ENCODE assay signal across 9 mouse cellular contexts in the genomic region with DNA sequence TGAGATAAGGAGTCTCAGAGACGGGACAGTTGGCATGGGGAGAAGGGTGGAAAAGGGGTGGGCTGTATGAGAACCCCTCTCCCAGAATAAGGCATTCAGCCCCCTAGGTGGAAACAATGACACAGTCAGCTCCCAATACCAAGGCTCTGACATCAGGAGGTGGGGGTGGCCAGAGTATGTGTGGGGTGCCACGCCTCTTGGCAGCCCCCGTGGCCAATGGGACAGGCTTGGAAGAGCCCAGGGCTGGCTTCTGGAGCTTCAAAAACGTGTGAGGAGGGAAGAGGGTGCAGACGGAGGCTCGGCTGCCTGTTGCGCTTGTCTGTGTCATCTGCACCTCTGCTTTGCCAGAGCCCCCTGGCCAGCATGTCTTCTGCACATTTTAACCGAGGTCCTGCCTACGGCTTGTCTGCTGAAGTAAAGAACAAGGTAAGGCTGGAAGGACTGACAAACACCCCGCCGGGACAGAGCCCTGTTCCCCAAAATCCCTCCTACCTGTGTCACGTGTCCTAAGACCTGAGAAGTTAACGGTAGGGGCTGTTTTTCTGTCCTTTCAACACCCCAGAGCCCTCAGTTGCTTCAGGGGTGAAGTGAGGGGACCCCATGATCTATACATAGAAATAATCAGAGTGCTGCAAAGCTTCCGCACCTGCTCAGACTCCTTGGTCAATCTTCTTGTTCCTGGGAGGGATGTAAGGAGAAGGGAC. TPM values are rescaled to one million over a fixed set of nuclear protein-coding genes. Genes with fewer than 3 reads are reported as not detected.
DNase-seq lines count a peak whose midpoint lies in the region; ATAC-seq lines count a peak whose summit lies in the region.
"Had no signal": no experiment of that assay in that cellular context is flagged by ENCODE, and none has a peak within 500 bp of the region (broad histone marks: within the 10 kb centered on the region; RNA-seq: fewer than 3 reads in every experiment).

A gene (plus strand): TSS at position 224 of the 704 bp plus-strand sequence.

- no peaks in the 10 kb centered on the region for H3K36me3 ChIP-seq in hindbrain, embryonic 13.5 days
- H3K36me3 ChIP-seq in hindbrain, embryonic 10.5 days, result no peaks in the 10 kb centered on the region
- H3K36me3 ChIP-seq in heart, embryonic 11.5 days (ENCODE audit: control insufficient read depth, insufficient read depth, low read length), result 0 out of 2 replicates have a peak, but pooled peaks cover 2% of the 10 kb centered on the region
- H3K36me3 ChIP-seq in limb, embryonic 15.5 days, result no peaks in the 10 kb centered on the region

- H3K27me3 ChIP-seq in hindbrain, embryonic 13.5 days, result peaks cover 59% of the 10 kb centered on the region
- peaks cover 63% of the 10 kb centered on the region for H3K27me3 ChIP-seq in hindbrain, embryonic 10.5 days (ENCODE audit: insufficient read depth, poor library complexity, severe bottlenecking)
- peaks cover 9% of the 10 kb centered on the region; the same call in 1 of the 2 replicates for H3K27me3 ChIP-seq in heart, embryonic 11.5 days (ENCODE audit: control insufficient read depth, insufficient read depth, low read length)
- H3K27me3 ChIP-seq in limb, embryonic 15.5 days, result peaks cover 49% of the 10 kb centered on the region

- H3K9me3 ChIP-seq in hindbrain, embryonic 13.5 days, result no peaks in the 10 kb centered on the region
- no peaks in the 10 kb centered on the region for H3K9me3 ChIP-seq in hindbrain, embryonic 10.5 days
- no peaks in the 10 kb centered on the region for H3K9me3 ChIP-seq in heart, embryonic 11.5 days (replicated peaks; ENCODE audit: control insufficient read depth, low read length)
- no peaks in the 10 kb centered on the region for H3K9me3 ChIP-seq in limb, embryonic 15.5 days
- H3K9me3 ChIP-seq: forebrain, embryonic 13.5 days had no signal

- H3K4me2 ChIP-seq in hindbrain, embryonic 13.5 days, result no peak within 1 kb of the TSS
- peak within 1 kb of the TSS; percentile 65 for H3K4me2 ChIP-seq in heart, embryonic 11.5 days
- peak within 1 kb of the TSS; percentile 22; the same call in 1 of the 2 replicates for H3K4me2 ChIP-seq in limb, embryonic 15.5 days
- H3K4me2 ChIP-seq: forebrain, embryonic 13.5 days had no signal

- no peak for DNase-seq in hindbrain, embryonic 10.5 days (ENCODE audit: low spot score)
- DNase-seq in NIH3T3 (ENCODE audit: low read depth), result peak; percentile 67
- DNase-seq in right cerebral cortex, adult 2 months (ENCODE audit: low spot score in 2 of 2), result no peak
- DNase-seq in right cerebral cortex, postnatal 36 days (ENCODE audit: low spot score in 2 of 2), result no peak

- peaks cover 9% of the 10 kb centered on the region for H3K4me1 ChIP-seq in hindbrain, embryonic 13.5 days (replicated peaks)
- peaks cover 17% of the 10 kb centered on the region for H3K4me1 ChIP-seq in hindbrain, embryonic 10.5 days (replicated peaks)
- peaks cover 11% of the 10 kb centered on the region; the same call in 1 of the 2 replicates for H3K4me1 ChIP-seq in heart, embryonic 11.5 days (ENCODE audit: control insufficient read depth, insufficient read depth, low read length)
- H3K4me1 ChIP-seq in limb, embryonic 15.5 days, result peaks cover 20% of the 10 kb centered on the region

- peak within 1 kb of the TSS; percentile 29; the same call in 1 of the 2 replicates for H3K9ac ChIP-seq in hindbrain, embryonic 13.5 days
- H3K9ac ChIP-seq in heart, embryonic 11.5 days (ENCODE audit: low read depth, low read length), result peak within 1 kb of the TSS; percentile 56
- no peak within 1 kb of the TSS for H3K9ac ChIP-seq in limb, embryonic 15.5 days
- H3K9ac ChIP-seq: forebrain, embryonic 13.5 days had no signal

- H3K27ac ChIP-seq in hindbrain, embryonic 13.5 days, result no peak within 1 kb of the TSS
- no peak within 1 kb of the TSS; the same call in 1 of the 2 replicates for H3K27ac ChIP-seq in hindbrain, embryonic 10.5 days
- peak within 1 kb of the TSS; percentile 83 for H3K27ac ChIP-seq in heart, embryonic 11.5 days (ENCODE audit: low read depth, low read length)
- H3K27ac ChIP-seq in limb, embryonic 15.5 days, result no peak within 1 kb of the TSS
- H3K27ac ChIP-seq: forebrain, embryonic 13.5 days had no signal

- H3K4me3 ChIP-seq in hindbrain, embryonic 13.5 days, result no peak within 1 kb of the TSS
- no peak within 1 kb of the TSS for H3K4me3 ChIP-seq in hindbrain, embryonic 10.5 days
- peak within 1 kb of the TSS; percentile 35 for H3K4me3 ChIP-seq in heart, embryonic 11.5 days (ENCODE audit: low read depth, low read length)
- H3K4me3 ChIP-seq in limb, embryonic 15.5 days, result no peak within 1 kb of the TSS
- H3K4me3 ChIP-seq: forebrain, embryonic 13.5 days had no signal

- 12% methylated on average over 14 of the region's 14 CpGs for WGBS in hindbrain, embryonic 13.5 days
- WGBS in hindbrain, embryonic 10.5 days, result 9% methylated on average over 14 of the region's 14 CpGs
- 3% methylated on average over 14 of the region's 14 CpGs for WGBS in heart, embryonic 11.5 days (ENCODE audit: insufficient replicate concordance)
- 7% methylated on average over 14 of the region's 14 CpGs for WGBS in limb, embryonic 15.5 days

- ATAC-seq in hindbrain, embryonic 13.5 days (ENCODE audit: low FRiP score), result no peak
- ATAC-seq in heart, embryonic 11.5 days (replicated peaks; ENCODE audit: insufficient number of reproducible peaks, low FRiP score, low TSS enrichment), result peak; percentile 47; the same call in 1 of the 2 replicates
- ATAC-seq in limb, embryonic 15.5 days (ENCODE audit: insufficient number of reproducible peaks, low FRiP score, low TSS enrichment, low read depth), result 0 out of 2 replicates have a peak, but pooled peaks have one; percentile 14
- ATAC-seq in cerebellum, adult (ENCODE audit: insufficient number of reproducible peaks, low FRiP score, low TSS enrichment), result no peak
- ATAC-seq: forebrain, embryonic 13.5 days had no signal

RNA-seq across cellular contexts. Expression of the gene that starts here (rescaled TPM):
- 1.4 and 4.5 TPM in 2 replicates for polyA plus RNA-seq in hindbrain, embryonic 13.5 days (2015; fragmentation: Nextera tagmentation; extraction: Ambion mirVana)
- polyA plus RNA-seq in hindbrain, embryonic 10.5 days (2016; fragmentation: Nextera tagmentation; extraction: Ambion mirVana), result 2.4 TPM in 2 replicates
- 388 and 445 TPM in 2 replicates for polyA plus RNA-seq in heart, embryonic 11.5 days (2014; fragmentation: Nextera tagmentation; extraction: Ambion mirVana)
- polyA plus RNA-seq in limb, embryonic 15.5 days (2015; fragmentation: Nextera tagmentation; extraction: Ambion mirVana), result 3.1 and 4.2 TPM in 2 replicates

Comparison
In these comparisons a context has a peak if more than half of its experiments do, and no peak if none do; other contexts are left out.
1. RNA of the gene that starts here (polyA plus RNA-seq): 388 to 445 TPM in heart, embryonic 11.5 days; 3.1 to 4.2 TPM in limb, embryonic 15.5 days, 2.4 TPM in hindbrain, embryonic 10.5 days and 1.4 to 4.5 TPM in hindbrain, embryonic 13.5 days; every median in the first group is over 10 times any median in the second.
2. ATAC-seq: peak in heart, embryonic 11.5 days (single experiment) and limb, embryonic 15.5 days (single experiment); none in hindbrain, embryonic 13.5 days (single experiment) and cerebellum, adult (single experiment).